Mouse (Mus musculus): Measurements from ENCODE around the gene Kdm4b.

The Kdm4b gene

DNA sequence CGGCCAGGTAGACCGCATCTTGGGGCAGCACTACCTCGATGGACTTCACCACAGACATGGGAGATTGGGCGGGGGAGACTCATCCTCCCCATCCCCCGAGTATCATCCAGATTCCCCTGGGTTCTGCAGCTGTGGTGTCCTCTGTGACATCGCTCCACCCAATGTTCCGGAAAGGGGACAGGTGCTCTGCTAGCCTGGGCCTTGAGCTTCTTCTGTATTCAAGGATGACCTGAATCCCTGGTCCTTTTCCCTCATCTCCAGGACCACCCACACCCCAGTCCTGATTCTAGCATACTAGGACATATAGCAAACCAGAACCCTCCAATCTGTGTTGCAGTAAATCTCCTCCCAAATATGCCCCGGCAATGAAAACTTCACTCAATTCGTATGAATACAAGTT, 25.7 kb upstream of the Kdm4b start, which contains the start of gene Arrdc5:
Arrdc5 (minus strand) TSS at position 101 of the 400 bp plus-strand sequence.
- no peak for DNase-seq (ENCODE audit: low spot score)

DNA sequence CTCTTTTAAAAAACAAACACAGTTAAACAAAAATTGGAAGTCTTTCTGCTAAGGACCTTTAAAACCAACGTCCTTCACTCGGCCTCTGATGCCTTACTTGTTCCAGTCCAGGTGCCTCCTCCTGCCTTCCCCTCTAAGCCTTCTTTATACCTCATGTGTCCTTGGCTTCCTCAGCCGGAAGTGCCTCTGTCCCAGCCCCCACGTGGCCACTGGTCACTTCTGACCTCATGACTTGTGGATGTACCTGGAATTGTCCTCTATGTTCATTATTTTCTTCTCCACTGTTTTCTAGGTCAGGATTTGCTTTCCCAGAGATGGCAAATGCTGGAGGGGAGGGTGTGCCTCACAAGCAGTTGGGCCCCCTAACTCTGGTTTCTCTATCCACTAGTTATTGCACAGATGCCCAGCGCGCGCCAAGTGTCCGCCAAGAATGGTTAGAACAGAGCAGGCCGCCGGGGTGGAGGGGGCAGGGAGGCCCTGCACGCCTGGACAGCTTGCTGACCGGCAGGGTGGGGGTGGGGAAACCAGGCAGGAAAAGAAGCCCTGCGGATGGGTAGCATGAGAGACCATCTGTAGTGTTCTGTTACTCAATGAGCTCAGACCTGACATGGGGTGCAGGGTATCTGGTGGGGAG, 23.4 kb upstream of the Kdm4b start:
- DNase-seq (ENCODE audit: low spot score) = peak; percentile 38

DNA sequence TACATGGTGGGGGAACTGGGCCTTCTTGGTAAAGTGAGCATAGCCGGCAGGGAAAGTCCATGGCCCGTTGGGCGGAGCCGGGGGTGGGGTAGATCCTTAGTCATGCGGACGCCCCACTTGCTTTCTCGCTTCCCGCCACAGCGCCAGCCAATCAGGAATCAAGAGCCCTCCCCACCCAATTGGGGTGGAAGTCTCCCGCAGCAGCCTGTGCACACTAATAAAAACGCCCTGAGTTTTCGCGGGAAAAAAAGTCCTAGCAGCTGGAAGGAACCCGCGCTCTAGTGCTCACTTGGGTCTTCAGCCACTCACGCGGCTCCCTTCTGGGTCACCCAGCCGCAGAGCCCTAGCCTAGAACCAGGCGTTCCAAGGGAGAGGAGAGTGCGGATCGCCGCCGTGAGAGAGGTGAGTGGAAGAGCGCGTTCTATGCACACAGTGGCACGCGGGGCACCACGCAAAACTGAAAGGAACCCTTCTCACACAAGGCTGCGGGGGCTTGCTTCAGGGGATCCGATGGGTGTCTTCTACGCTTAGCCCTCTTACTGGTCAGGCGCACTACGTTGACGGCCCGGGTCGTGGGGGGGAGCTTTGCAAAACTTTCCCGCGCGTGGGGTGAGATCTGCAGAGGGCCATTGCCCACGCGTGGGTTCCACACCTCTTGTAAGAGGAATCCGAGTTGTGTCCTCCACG, 22.6 kb upstream of the Kdm4b start, which contains the start of gene Uhrf1:
Uhrf1 (plus strand) TSS at position 162 of the 687 bp plus-strand sequence.
- DNase-seq (ENCODE audit: low spot score) = peak; percentile 88

DNA sequence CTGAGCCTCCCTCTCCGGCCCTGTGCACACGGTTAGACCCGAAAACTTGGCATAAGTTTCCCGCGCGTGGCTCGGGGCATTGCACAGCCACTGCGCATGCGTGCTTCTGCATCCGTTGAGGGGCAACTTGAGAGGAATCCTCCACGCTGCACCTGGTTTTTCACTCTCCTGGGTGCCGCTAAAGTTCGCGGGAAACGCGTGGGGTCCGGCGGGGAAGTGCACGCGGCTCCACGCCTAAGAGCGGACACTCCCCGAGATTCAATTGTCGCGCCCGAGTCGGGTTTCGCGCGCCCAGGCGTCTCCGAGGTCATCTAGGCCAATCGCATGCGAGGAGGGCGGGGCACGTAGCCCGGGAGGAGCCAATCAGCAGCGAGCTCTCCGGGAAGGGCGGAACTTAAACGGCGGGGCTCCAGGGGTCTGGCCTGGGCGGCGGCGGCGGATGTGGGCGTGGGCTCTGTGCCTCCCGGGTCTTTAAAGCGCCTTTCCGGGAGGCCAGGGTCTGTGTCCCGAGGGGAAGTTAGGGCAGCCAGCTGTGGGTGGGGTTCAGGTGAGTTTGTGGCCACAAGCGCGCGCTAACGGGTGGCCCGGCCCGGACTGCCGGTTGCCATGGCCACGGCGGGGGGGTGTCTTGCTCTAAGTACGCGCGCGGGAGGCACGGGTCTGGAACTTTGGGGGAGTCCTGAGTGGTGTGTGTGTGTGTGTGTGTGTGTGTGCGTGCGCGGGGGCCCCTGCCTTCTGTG, 21.8 kb upstream of the Kdm4b start:
- peak; percentile 96 for DNase-seq (ENCODE audit: low spot score)

DNA sequence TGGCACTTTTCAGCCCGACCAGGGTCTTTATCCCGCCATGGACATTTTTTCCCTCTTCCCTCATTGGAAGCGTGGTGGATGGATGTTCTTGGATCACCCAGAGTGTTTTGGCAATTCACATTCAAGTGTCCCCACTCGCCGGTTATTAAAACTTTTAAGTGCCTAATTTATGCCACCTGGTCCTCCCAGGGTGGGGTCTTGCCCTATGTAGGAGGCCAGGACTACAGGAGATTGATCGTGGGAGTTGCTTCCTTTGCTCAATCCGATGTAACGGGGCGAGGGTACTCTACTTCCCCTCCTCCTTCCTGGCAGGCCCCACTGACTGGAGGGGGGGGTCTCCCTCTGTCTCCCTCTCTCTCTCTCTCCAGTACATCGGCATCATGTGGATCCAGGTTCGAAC, 21.1 kb upstream of the Kdm4b start:
- no peak for DNase-seq (ENCODE audit: low spot score)

DNA sequence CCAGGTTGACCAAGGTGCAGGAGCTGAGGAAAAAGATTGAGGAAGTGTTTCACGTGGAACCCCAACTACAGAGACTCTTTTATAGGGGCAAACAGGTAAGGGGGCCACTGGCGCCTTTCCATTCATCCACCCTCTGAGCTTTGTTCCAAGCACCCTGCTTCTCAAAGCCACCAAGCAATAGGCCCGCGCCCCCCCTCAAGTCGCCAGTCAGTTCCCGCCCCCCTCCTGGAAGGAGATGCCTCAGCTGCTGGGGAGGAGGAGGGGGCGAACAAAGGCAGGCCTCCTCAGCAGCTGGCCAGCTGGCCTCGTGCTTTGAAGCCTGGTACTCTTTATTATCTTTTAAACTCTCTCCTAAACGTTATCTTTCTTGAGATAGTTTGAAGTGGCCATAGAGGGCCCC, 20.7 kb upstream of the Kdm4b start:
- DNase-seq (ENCODE audit: low spot score) = no peak

DNA sequence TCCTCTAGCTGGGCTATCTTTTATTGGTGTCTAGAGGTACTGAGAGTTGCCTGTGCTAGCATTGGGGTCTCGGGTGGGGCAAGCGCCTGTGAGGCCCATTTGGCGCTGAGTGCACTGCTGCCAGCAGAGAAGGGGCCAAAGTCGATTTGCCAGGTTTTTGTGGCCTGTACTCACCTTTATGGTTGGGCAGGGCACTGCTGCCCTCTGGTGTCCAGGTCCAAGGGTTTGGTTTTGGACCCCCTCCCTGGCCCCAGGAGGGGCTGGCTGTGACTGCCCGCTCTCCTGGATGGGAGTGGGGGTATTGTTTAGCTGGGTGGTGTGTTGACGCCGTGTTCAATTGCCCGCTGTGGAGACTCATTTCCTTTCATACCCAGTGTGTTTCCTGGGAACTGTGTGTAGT, 20.0 kb upstream of the Kdm4b start:
- no peak for DNase-seq (ENCODE audit: low spot score)

DNA sequence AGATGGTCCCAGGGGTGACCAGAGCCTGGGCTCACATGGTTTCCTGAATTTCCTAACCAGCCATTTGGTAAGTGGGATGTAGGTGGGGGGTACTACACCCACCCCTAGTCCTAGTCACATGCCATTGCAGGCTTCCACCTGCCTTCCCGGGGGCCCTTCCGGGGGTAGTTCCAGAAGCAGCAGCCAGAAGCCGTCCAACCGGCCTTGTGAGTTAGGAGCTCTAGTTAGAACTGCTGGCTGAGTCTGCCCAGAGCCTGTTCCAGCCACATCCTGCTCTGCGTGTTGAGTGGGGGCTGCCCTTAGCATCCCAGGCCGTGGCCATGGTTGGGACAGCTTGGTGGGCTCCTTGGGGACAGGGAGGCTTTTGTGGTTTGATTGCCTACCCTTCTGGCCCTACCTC, 17.8 kb upstream of the Kdm4b start:
- peak; percentile 87 for DNase-seq (ENCODE audit: low spot score)

DNA sequence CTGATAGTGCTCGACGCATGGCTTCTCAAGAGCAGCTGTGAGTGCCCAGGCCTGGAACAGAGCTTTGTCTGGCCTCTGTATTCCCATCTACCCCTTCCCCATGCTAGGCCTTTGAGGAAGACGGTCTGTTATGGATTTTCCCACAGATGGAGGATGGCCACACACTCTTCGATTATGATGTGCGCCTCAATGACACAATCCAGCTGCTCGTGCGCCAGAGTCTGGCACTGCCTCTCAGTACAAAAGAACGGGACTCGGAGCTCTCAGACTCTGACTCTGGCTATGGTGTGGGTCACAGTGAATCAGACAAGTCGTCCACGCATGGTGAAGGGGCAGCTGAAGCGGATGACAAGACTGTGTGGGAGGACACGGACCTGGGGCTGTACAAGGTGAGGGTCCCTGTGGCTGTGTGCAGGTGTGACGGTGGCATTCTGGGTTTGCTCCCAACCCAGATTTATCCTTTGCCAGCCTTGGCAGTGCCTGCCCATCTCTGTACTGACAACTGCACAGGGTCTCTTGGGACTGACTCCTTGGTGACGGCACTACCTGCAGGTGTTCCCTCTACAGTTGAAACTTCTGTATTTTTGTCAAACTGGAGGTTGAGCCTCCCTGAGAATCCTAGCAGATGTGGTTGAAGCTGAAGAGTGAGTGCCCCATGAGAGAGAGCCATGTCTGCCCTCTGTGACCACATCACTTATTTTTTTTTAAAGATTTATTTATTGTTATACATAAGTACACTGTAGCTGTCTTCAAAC, 16.5 kb upstream of the Kdm4b start:
- no peak for DNase-seq (ENCODE audit: low spot score)

DNA sequence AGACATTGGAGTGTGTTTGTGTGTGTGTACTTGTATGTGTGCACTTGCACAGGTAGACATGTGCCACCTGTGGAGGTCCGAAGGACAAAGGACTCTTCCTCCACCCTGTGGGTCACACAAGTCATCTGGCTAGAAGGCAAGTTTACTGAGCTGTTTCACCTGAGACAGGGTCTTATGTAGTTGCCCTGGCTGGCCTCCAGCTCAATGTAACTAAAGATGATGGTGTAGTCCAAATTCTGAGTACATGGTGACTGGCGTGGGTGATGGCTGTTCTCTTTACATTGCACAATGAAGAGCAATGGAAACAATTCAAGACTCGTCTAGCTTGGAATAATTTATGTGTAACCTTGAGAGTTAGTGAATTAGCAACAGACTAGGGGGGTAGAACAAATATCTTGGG, 1.4 kb upstream of the Kdm4b start:
- no peak for DNase-seq (ENCODE audit: low spot score)

DNA sequence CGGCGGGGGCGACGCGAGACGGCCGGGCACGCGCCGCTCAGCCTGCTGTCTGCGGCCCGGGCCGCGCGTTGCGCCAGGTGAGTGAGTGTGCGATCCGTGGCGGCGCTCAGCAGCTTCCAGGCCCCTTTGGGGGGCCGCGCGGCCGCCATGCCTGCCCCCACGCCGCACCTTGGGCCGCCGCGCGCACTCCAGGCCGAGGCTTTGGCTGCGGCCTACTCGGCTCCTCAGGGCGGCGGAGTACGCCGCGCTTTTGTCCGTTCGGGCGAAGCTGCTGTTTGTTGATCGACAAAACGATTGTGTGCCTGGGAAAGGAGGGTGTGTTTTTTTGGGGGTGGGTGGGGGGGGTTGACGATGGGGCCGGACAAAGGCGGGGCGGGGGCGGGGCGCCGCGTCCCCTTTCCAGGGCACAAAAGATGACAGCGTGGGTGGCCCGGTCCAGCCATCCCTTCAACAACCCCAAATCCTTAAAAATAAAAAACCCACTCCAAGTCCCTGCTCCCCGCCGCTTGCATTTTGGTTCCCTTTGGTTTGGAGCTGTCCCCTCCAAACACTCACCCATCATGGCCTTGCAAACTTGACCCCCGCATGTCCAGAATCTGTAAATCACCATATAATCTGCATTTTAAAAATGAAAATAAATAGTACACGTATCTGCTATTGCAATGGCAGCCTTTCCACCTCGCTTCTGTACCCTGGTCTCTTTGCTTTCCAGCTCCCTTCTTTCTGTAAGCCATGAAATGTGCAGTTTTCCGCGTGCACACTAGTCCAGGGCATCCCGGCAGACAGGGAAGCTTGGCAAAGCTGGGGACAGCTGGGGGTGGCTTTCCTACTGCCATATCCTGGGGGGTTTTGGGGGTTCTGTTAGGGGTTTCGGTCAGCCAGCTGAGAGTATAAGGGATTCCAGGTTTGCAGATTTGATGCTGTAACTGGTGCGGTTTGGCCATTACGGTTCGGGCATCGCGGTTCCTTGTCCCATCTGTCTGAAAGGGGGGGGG, 588 bp downstream of the Kdm4b start:
- DNase-seq (ENCODE audit: low spot score) = peak; percentile 36

DNA sequence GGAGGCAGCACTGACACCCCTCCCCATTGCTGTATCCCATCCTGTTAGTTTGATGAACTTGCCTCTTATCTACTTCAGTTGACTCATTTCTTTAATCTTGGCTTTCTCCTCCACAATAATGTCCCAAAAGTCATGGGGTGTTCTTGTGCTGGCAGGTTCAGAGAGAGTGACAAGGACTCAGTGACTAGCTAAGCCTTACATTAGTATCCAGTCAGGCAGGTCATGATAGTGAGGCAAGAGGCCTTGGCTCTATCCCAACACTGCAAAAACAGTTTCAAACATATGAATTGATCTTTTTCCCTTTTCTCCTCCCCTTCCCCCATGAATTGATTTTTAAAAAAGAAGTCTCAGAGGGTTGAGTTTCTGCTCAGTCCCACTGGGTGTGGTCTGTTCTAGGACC, 3.4 kb downstream of the Kdm4b start:
- no peak for DNase-seq (ENCODE audit: low spot score)

DNA sequence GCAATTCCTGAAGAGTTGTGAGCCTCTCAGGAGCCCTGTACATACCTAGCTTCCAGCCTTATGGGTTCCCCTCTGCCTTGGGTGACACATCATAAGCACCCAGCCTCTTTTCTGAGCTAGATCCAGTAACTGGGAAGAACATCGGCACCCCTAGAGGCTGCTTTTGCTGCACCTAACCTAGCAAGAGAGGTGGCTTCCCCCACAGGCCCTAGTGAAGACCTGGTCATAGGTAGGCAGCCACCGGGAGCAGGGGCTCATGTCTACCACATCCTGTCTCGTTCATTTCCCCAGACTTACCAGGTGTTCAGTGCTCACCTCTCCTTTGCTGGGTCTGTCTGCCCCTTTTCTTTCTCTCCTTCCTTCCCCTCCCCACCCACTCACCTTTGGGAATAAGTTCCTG, 4.5 kb downstream of the Kdm4b start:
- no peak for DNase-seq (ENCODE audit: low spot score)

DNA sequence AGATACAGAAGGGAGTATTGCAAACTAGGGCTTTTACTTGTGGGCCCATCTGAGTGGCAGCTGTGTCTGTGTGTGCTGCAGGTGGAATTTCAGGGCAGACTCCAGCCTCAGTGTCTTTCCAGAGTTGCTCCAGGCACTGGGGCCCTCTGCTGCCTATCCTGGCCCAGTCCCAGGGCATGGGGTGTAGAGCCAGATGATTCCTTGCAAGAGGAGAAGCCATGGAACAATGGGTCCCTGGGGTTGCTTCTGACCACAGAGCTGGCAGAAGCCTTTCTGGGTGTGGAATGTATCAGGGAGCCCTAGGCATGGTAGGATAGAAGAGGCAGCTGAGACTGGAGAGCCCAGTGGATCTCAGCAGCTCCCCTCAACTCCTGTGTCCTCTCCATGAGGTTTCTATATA, 5.4 kb downstream of the Kdm4b start:
- no peak for DNase-seq (ENCODE audit: low spot score)

DNA sequence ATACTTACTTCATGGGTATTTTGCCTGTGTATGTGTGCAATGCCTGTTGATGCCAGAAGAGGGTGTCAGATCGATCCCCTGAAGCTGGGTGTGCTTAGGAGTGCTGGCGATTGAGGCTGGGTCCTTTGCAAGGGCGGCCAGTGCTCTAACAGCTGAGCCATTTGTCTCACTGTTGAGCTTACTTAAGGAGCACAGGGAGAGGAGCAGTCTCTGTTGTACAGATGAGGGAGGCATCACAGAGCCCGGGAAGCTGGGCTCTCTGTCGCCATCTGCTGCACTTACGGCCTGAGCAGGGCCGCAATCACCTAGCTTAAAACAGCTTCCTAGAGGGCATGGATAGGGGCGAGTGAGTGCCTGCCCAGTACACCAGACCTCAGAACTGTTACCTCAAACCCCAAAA, 7.1 kb downstream of the Kdm4b start:
- DNase-seq (ENCODE audit: low spot score) = no peak

DNA sequence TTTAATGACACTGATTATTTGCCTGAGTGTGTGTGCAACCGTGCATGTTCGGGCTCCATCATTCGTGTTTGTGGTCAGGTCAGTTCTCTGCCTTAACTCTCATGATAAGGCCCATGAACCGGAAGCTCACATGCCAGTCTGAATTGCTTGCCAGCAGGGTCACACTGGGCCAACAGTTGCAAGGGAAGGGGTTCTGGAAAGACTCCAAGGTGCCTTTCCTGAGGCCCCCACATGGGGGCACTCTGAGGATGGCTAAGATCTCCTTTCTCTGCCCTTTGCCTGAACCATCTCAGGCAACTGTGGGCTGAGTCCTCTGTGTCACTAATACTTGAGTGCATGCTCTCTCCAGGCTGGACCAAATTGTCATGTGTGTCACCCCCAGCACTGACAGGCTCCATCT, 11.3 kb downstream of the Kdm4b start:
- peak; percentile 35 for DNase-seq (ENCODE audit: low spot score)

DNA sequence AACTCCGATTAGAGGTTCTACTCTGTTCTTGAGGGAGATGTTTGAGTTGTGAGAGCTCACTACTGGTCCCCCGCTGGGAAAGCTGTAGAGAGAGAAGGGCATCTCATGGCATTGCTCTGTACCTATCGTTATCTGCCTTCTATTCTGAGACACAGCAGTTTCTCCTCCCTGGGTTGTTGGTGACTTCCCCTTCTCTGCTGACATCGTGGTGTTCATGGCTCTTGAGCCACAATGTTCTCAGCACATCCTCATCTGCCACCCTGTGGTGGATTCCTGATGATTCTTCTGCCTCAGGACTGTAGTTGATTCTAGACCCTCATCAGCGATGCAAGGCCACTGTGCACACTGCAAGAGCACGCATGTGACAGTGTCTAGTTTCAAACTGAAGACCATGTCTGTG, 11.9 kb downstream of the Kdm4b start:
- no peak for DNase-seq (ENCODE audit: low spot score)

DNA sequence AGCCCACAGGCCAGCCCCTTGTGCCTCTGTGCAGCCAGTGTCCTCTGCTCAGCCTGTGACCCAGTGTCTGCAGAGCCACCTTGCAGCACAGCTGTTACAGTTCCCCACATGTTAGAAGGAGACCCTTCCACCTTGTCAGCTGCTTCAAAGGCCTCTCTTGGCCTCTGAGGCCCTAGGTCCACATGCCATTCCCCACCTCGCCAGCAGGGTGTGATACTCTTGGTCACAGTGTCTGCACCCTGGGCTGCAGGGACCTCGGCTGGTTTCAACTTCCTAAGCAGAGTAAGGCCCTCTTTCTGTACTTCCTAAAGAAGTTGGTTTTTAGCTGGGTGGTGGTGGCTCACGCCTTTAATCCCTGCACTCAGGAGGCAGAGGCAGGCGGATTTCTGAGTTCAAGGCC, 13.0 kb downstream of the Kdm4b start:
- peak; percentile 52 for DNase-seq (ENCODE audit: low spot score)

DNA sequence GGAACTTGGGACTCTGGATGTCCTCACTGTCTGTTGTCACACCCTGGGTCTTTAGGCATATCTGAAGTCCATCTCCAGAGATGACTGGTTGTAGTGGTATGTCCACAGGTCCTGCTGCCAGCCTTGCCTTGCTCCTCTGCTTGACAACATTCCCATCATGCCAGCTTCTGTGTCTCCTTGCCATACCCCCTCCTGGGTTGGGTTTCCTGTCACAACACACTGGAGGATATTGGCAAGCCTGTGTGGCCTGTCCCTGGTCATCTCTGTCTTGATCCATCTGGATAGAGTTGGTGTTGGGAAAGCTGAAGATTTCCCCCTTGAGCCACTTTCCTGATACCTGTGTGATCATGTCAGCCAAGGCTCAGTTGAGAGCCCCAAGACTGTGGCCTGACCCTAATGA, 14.9 kb downstream of the Kdm4b start:
- no peak for DNase-seq (ENCODE audit: low spot score)

DNA sequence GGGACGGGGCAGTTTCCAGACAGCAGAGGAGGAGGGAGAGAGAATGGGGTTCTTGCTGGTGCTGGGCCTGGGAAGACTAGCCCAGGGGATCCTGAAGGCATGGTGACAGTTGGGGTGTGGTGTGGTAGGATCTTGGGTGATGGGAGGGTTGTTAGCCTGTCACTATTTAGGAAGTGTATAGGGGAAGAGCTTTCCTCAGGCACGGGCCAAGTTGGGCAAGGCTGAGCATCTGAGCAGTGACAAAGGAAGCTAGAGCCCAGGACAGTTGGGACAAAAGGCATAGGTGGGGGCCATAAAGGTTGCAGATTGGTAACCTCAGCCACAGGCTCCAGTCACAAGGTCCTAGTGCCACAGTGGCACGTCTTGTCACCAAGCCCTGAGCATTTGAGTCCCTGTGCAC, 17.6 kb downstream of the Kdm4b start:
- no peak for DNase-seq (ENCODE audit: low spot score)

DNA sequence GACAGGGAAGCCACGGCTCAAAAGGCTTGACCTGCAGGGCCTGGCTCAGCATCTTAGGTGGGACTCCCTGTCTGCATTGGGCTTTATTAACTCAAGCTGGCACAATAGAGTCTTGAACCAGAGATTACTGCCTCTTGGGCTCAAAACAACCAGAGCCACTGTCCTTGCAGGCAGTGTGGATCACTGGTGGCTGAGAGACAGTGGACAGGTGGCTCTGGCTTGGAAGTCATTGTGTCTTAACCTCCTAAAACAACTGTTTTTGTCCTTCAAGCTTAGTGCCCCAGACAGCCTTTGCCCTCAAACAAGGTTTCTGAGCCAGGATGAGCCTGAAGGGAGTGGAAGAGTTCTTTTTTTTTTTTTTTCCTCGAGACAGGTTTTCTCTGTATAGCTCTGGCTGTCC, 19.5 kb downstream of the Kdm4b start:
- DNase-seq (ENCODE audit: low spot score) = no peak
